Mouse (Mus musculus) ES-Bruce4 (cell line): ENCODE results near the gene Tpk1.

Experiments used
- CTCF ChIP-seq: IDR thresholded peaks from one replicate; pipeline ENCODE4 v1.8.1; 2011; ENCODE audit warnings: low read depth, low read length
- POLR2A ChIP-seq: IDR thresholded peaks from one replicate; pipeline ENCODE4 v1.8.1; 2011; ENCODE audit warnings: low read length; ENCODE audit not compliant: insufficient read depth

GRCm38 (mm10) chr6:43619258-43619657, 46.8 kb downstream of the Tpk1 start:
- TF ChIP-seq POLR2A = no peak
- no peak for TF ChIP-seq CTCF
